Mouse (Mus musculus) heart, embryonic 15.5 days (tissue): ENCODE data around the gene Dll4. TPM values are rescaled to one million over a fixed set of nuclear protein-coding genes. Genes with fewer than 3 reads are reported as not detected.

Source experiments
- ATAC-seq: fragments of 200-750 bp; cut with Nextera tagmentation; replicated peaks from 2 replicates; pipeline ENCODE4 v1.8.0; 2017; ENCODE audit warnings: low read depth, moderate TSS enrichment; ENCODE audit not compliant: insufficient number of reproducible peaks, insufficient read depth, low FRiP score
- H3K27ac ChIP-seq: fragments of 300-500 bp; sonication (generic); 2 replicates; pipeline ENCODE4 v1.5.1; 2015; ENCODE audit warnings: mild to moderate bottlenecking, inconsistent platforms
- H3K27me3 ChIP-seq: fragments of 300-500 bp; sonication (generic); 2 replicates; pipeline ENCODE4 v1.6.1; 2015; ENCODE audit warnings: inconsistent platforms
- H3K36me3 ChIP-seq: fragments of 300-500 bp; sonication (generic); 2 replicates; pipeline ENCODE4 v1.6.1; 2015; ENCODE audit warnings: mild to moderate bottlenecking, inconsistent platforms
- H3K4me1 ChIP-seq: fragments of 300-500 bp; sonication (generic); replicated peaks from 2 replicates; pipeline ENCODE4 v1.6.1; 2015; ENCODE audit warnings: inconsistent platforms
- H3K4me2 ChIP-seq: fragments of 300-500 bp; sonication (generic); 2 replicates; pipeline ENCODE4 v1.6.1; 2015; ENCODE audit warnings: inconsistent platforms, mild to moderate bottlenecking, moderate library complexity
- H3K4me3 ChIP-seq: fragments of 300-500 bp; sonication (generic); 2 replicates; pipeline ENCODE4 v1.5.1; 2015; ENCODE audit warnings: mild to moderate bottlenecking, inconsistent platforms
- H3K9ac ChIP-seq: fragments of 300-500 bp; sonication (generic); 2 replicates; pipeline ENCODE4 v1.6.1; 2015; ENCODE audit warnings: mild to moderate bottlenecking, inconsistent platforms
- H3K9me3 ChIP-seq: fragments of 300-500 bp; sonication (generic); replicated peaks from 2 replicates; pipeline ENCODE4 v1.6.1; 2016; ENCODE audit warnings: inconsistent platforms
- WGBS: fragments of 180-500 bp; shearing (Covaris S2); methylation state at CpG from one replicate; pipeline ENCODE4 v1.1.7; 2015; ENCODE audit warnings: mixed read lengths; 5-methylcytosine and 5-hydroxymethylcytosine counted together
- polyA plus RNA-seq: library from polyadenylated mRNA; unstranded; fragments of >200 nt; fragmentation: Nextera tagmentation; extraction: Ambion mirVana; gene quantifications from 2 replicates; pipeline ENCODE4 v1.2.1, GENCODE M21; 2015

Gene Dll4
- 9.2 and 14.2 TPM in 2 replicates for polyA plus RNA-seq

- H3K27me3 ChIP-seq: peaks cover 91% of the 10 kb centered on the region
- peak within 1 kb of the TSS; percentile 65 for H3K9ac ChIP-seq
- H3K9me3 ChIP-seq: no peaks in the 10 kb centered on the region
- peak within 1 kb of the TSS; percentile 69 for H3K27ac ChIP-seq
- H3K4me3 ChIP-seq: peak within 1 kb of the TSS; percentile 64
- H3K36me3 ChIP-seq: no peaks in the 10 kb centered on the region
- peak; percentile 70 for ATAC-seq
- peak within 1 kb of the TSS; percentile 89 for H3K4me2 ChIP-seq
- peaks cover 47% of the 10 kb centered on the region for H3K4me1 ChIP-seq
- WGBS: 1% methylated on average over 33 of the region's 33 CpGs
Observed at GRCm38 (mm10) chr2:119325568-119326143, at the start of gene Dll4. Dll4 (plus strand) TSS chr2:119325784.

- Histone ChIP-seq H3K27me3 (no peaks in the 10 kb centered on the region), H3K4me2 (no peak overlapping the region), H3K36me3 (no peaks in the 10 kb centered on the region), H3K4me1 (no peaks in the 10 kb centered on the region), H3K9me3 (no peaks in the 10 kb centered on the region), H3K4me3 (no peak overlapping the region), H3K9ac (no peak overlapping the region), H3K27ac (no peak overlapping the region)
- no peak for ATAC-seq
- 65% methylated on average over 7 of the region's 7 CpGs for WGBS
Observed at GRCm38 (mm10) chr2:119276926-119277325, 48.7 kb upstream of the Dll4 start.

GRCm38 (mm10) chr2:119277810-119278209 is 47.8 kb upstream of the Dll4 start:
- H3K27me3 ChIP-seq: no peaks in the 10 kb centered on the region
- no peak overlapping the region for H3K9ac ChIP-seq
- H3K4me3 ChIP-seq: no peak overlapping the region
- no peak overlapping the region for H3K27ac ChIP-seq
- no peaks in the 10 kb centered on the region for H3K9me3 ChIP-seq
- no peaks in the 10 kb centered on the region for H3K4me1 ChIP-seq
- no peaks in the 10 kb centered on the region for H3K36me3 ChIP-seq
- no peak overlapping the region for H3K4me2 ChIP-seq
- ATAC-seq: no peak
- WGBS: 91% methylated on average over 23 of the region's 23 CpGs

GRCm38 (mm10) chr2:119281899-119282565 is 43.6 kb upstream of the Dll4 start:
- 63% methylated on average over 7 of the region's 7 CpGs for WGBS

GRCm38 (mm10) chr2:119287372-119287771 is 38.2 kb upstream of the Dll4 start:
- no peak overlapping the region for H3K4me3 ChIP-seq
- WGBS: 86% methylated on average over 5 of the region's 5 CpGs
- no peak overlapping the region for H3K4me2 ChIP-seq
- H3K36me3 ChIP-seq: peaks cover 20% of the 10 kb centered on the region
- H3K9ac ChIP-seq: peak overlapping the region; percentile 49; the same call in 1 of the 2 replicates
- ATAC-seq: no peak
- no peak overlapping the region for H3K27ac ChIP-seq
- peaks cover 16% of the 10 kb centered on the region for H3K4me1 ChIP-seq
- no peaks in the 10 kb centered on the region for H3K9me3 ChIP-seq
- H3K27me3 ChIP-seq: no peaks in the 10 kb centered on the region

More at GRCm38 (mm10) chr2:119281899-119282565, 43.6 kb upstream of the Dll4 start:
- no peaks in the 10 kb centered on the region for H3K27me3 ChIP-seq
- H3K36me3 ChIP-seq: no peaks in the 10 kb centered on the region
- no peak overlapping the region for H3K27ac ChIP-seq
- H3K9me3 ChIP-seq: no peaks in the 10 kb centered on the region
- no peak for ATAC-seq
- H3K4me3 ChIP-seq: no peak overlapping the region
- no peak overlapping the region for H3K9ac ChIP-seq
- H3K4me2 ChIP-seq: no peak overlapping the region
- H3K4me1 ChIP-seq: no peaks in the 10 kb centered on the region

GRCm38 (mm10) chr2:119288270-119288882 is 37.2 kb upstream of the Dll4 start, which contains the start of gene Vps18:
Vps18 (plus strand) TSS chr2:119288740.
- no peaks in the 10 kb centered on the region for H3K9me3 ChIP-seq
- peak within 1 kb of the TSS; percentile 58 for H3K27ac ChIP-seq
- under 1% methylated on average over 31 of the region's 31 CpGs for WGBS
- peak within 1 kb of the TSS; percentile 92 for H3K4me2 ChIP-seq
- H3K4me3 ChIP-seq: peak within 1 kb of the TSS; percentile 70
- H3K4me1 ChIP-seq: peaks cover 16% of the 10 kb centered on the region
- peak within 1 kb of the TSS; percentile 70 for H3K9ac ChIP-seq
- no peaks in the 10 kb centered on the region for H3K27me3 ChIP-seq
- ATAC-seq: peak; percentile 94
- peaks cover 30% of the 10 kb centered on the region for H3K36me3 ChIP-seq

GRCm38 (mm10) chr2:119289014-119289416 is 36.6 kb upstream of the Dll4 start:
- peaks cover 16% of the 10 kb centered on the region for H3K4me1 ChIP-seq
- peak overlapping the region; percentile 70 for H3K4me3 ChIP-seq
- under 1% methylated on average over 11 of the region's 11 CpGs for WGBS
- ATAC-seq: no peak
- no peaks in the 10 kb centered on the region for H3K27me3 ChIP-seq
- H3K9ac ChIP-seq: peak overlapping the region; percentile 70
- peak overlapping the region; percentile 92 for H3K4me2 ChIP-seq
- H3K27ac ChIP-seq: peak overlapping the region; percentile 58
- H3K36me3 ChIP-seq: peaks cover 36% of the 10 kb centered on the region
- H3K9me3 ChIP-seq: no peaks in the 10 kb centered on the region

- Histone ChIP-seq H3K9me3 (no peaks in the 10 kb centered on the region), H3K27me3 (no peaks in the 10 kb centered on the region), H3K4me3 (no peak overlapping the region), H3K27ac (no peak overlapping the region), H3K4me1 (peaks cover 16% of the 10 kb centered on the region), H3K9ac (no peak overlapping the region), H3K4me2 (no peak overlapping the region), H3K36me3 (peaks cover 59% of the 10 kb centered on the region)
- ATAC-seq: no peak
- WGBS: 91% methylated on average over 5 of the region's 5 CpGs
Observed at GRCm38 (mm10) chr2:119292281-119292680, 33.3 kb upstream of the Dll4 start.

GRCm38 (mm10) chr2:119292852-119293251 is 32.7 kb upstream of the Dll4 start:
- Histone ChIP-seq H3K27me3 (no peaks in the 10 kb centered on the region), H3K9me3 (no peaks in the 10 kb centered on the region), H3K4me1 (peaks cover 15% of the 10 kb centered on the region), H3K4me3 (no peak overlapping the region), H3K9ac (no peak overlapping the region), H3K4me2 (no peak overlapping the region), H3K36me3 (peaks cover 65% of the 10 kb centered on the region), H3K27ac (no peak overlapping the region)
- ATAC-seq: no peak
- 92% methylated on average over 17 of the region's 17 CpGs for WGBS

- peaks cover 68% of the 10 kb centered on the region for H3K36me3 ChIP-seq
- H3K4me1 ChIP-seq: peaks cover 10% of the 10 kb centered on the region
- no peak overlapping the region for H3K27ac ChIP-seq
- no peak overlapping the region for H3K4me2 ChIP-seq
- no peak overlapping the region for H3K9ac ChIP-seq
- no peaks in the 10 kb centered on the region for H3K27me3 ChIP-seq
- H3K9me3 ChIP-seq: no peaks in the 10 kb centered on the region
- ATAC-seq: no peak
- no peak overlapping the region for H3K4me3 ChIP-seq
- WGBS: 94% methylated on average over 17 of the region's 17 CpGs
Observed at GRCm38 (mm10) chr2:119293311-119293710, 32.3 kb upstream of the Dll4 start.

GRCm38 (mm10) chr2:119293776-119294390 is 31.7 kb upstream of the Dll4 start:
- H3K27me3 ChIP-seq: no peaks in the 10 kb centered on the region
- H3K36me3 ChIP-seq: peaks cover 70% of the 10 kb centered on the region
- no peak for ATAC-seq
- no peak overlapping the region for H3K4me2 ChIP-seq
- H3K27ac ChIP-seq: no peak overlapping the region
- 90% methylated on average over 34 of the region's 34 CpGs for WGBS
- H3K9me3 ChIP-seq: no peaks in the 10 kb centered on the region
- no peak overlapping the region for H3K4me3 ChIP-seq
- no peak overlapping the region for H3K9ac ChIP-seq
- H3K4me1 ChIP-seq: peaks cover 15% of the 10 kb centered on the region
